Mouse (Mus musculus): ENCODE results near the gene Fanca. TPM values are rescaled to one million over a fixed set of nuclear protein-coding genes. Genes with fewer than 3 reads are reported as not detected.
"Not testable (repeated sequence)": the region's sequence is repeated elsewhere in the genome, so short reads cannot be mapped to it uniquely, and the experiment has no call there.

Fanca gene
- polyA plus RNA-seq, 1 experiment, result 14.0 TPM

- TF ChIP-seq USF1 (IDR thresholded peaks at IDR 0.05; ENCODE audit: low read depth), result no peak
- no peak for TF ChIP-seq CEBPB (IDR thresholded peaks at IDR 0.05; ENCODE audit: low read depth)
- no peak for TF ChIP-seq MYOD1 (IDR thresholded peaks at IDR 0.05; ENCODE audit: control insufficient read depth, insufficient read length, low read depth)
- no peak for TF ChIP-seq MYOG (IDR thresholded peaks at IDR 0.05; ENCODE audit: control insufficient read depth, extremely low read depth, insufficient read length)
- TF ChIP-seq MAX (IDR thresholded peaks at IDR 0.05), result no peak
- TF ChIP-seq CTCF (IDR thresholded peaks at IDR 0.05; ENCODE audit: control insufficient read depth, insufficient read depth, insufficient read length), result no peak
- Histone ChIP-seq H3K36me3 (ENCODE audit: control insufficient read depth, insufficient read depth) (peaks cover 37% of the 10 kb centered on the region), H3K79me2 (ENCODE audit: control insufficient read depth, insufficient read depth) (no peaks in the 10 kb centered on the region), H3ac (ENCODE audit: control insufficient read depth, insufficient read length, low read depth) (no peak overlapping the region), H3K79me3 (ENCODE audit: low read depth) (no peaks in the 10 kb centered on the region), H3K4me3 (ENCODE audit: insufficient read depth, poor library complexity, severe bottlenecking) (no peak overlapping the region), H3K27me3 (ENCODE audit: control insufficient read depth, insufficient read depth, insufficient read length) (no peaks in the 10 kb centered on the region)
Measured at GRCm38 (mm10) chr8:123271901-123272300, 46.5 kb downstream of the Fanca start.

GRCm38 (mm10) chr8:123271147-123271546 lies 47.2 kb downstream of the Fanca start:
- Histone ChIP-seq H3ac (ENCODE audit: control insufficient read depth, insufficient read length, low read depth) (no peak overlapping the region), H3K36me3 (ENCODE audit: control insufficient read depth, insufficient read depth) (peaks cover 45% of the 10 kb centered on the region)
- TF ChIP-seq MYOD1 (IDR thresholded peaks at IDR 0.05; ENCODE audit: control insufficient read depth, insufficient read length, low read depth), result no peak
- TF ChIP-seq MAX (IDR thresholded peaks at IDR 0.05), result no peak
- no peak for TF ChIP-seq CTCF (IDR thresholded peaks at IDR 0.05; ENCODE audit: control insufficient read depth, insufficient read depth, insufficient read length)
- TF ChIP-seq CEBPB (IDR thresholded peaks at IDR 0.05; ENCODE audit: low read depth), result no peak
- no peak for TF ChIP-seq MYOG (IDR thresholded peaks at IDR 0.05; ENCODE audit: control insufficient read depth, extremely low read depth, insufficient read length)
- TF ChIP-seq FOSL1 (IDR thresholded peaks at IDR 0.05; ENCODE audit: insufficient read depth, low read length, poor library complexity, severe bottlenecking), result no peak
- no peak for TF ChIP-seq USF1 (IDR thresholded peaks at IDR 0.05; ENCODE audit: low read depth)

GRCm38 (mm10) chr8:123267926-123268656 lies 50.3 kb downstream of the Fanca start:
- H3K36me3 ChIP-seq (ENCODE audit: control insufficient read depth, insufficient read depth), result peaks cover 56% of the 10 kb centered on the region
- no peaks in the 10 kb centered on the region for H3K27me3 ChIP-seq (ENCODE audit: control insufficient read depth, insufficient read depth, insufficient read length)
- H3K79me3 ChIP-seq (ENCODE audit: low read depth), result no peaks in the 10 kb centered on the region
- no peak overlapping the region for H3ac ChIP-seq (ENCODE audit: control insufficient read depth, insufficient read length, low read depth)
- TF ChIP-seq CTCF (IDR thresholded peaks at IDR 0.05; ENCODE audit: control insufficient read depth, insufficient read depth, insufficient read length), result no peak
- TF ChIP-seq CEBPB (IDR thresholded peaks at IDR 0.05; ENCODE audit: low read depth), result no peak
- TF ChIP-seq MYOD1 (IDR thresholded peaks at IDR 0.05; ENCODE audit: control insufficient read depth, insufficient read length, low read depth), result no peak
- no peak for TF ChIP-seq MAX (IDR thresholded peaks at IDR 0.05)
- TF ChIP-seq FOSL1 (IDR thresholded peaks at IDR 0.05; ENCODE audit: insufficient read depth, low read length, poor library complexity, severe bottlenecking), result no peak
- TF ChIP-seq USF1 (IDR thresholded peaks at IDR 0.05; ENCODE audit: low read depth), result no peak
- TF ChIP-seq MYOG (IDR thresholded peaks at IDR 0.05; ENCODE audit: control insufficient read depth, extremely low read depth, insufficient read length), result no peak
- H3K79me2 ChIP-seq (ENCODE audit: control insufficient read depth, insufficient read depth), result no peaks in the 10 kb centered on the region
- no peak overlapping the region for H3K4me3 ChIP-seq (ENCODE audit: insufficient read depth, poor library complexity, severe bottlenecking)

More at GRCm38 (mm10) chr8:123271147-123271546, 47.2 kb downstream of the Fanca start:
- H3K4me3 ChIP-seq (ENCODE audit: insufficient read depth, poor library complexity, severe bottlenecking), result no peak overlapping the region
- no peaks in the 10 kb centered on the region for H3K27me3 ChIP-seq (ENCODE audit: control insufficient read depth, insufficient read depth, insufficient read length)
- H3K79me2 ChIP-seq (ENCODE audit: control insufficient read depth, insufficient read depth), result no peaks in the 10 kb centered on the region
- H3K79me3 ChIP-seq (ENCODE audit: low read depth), result no peaks in the 10 kb centered on the region

GRCm38 (mm10) chr8:123257593-123257992 lies 60.8 kb downstream of the Fanca start:
- not testable (repeated sequence) for H3ac ChIP-seq (ENCODE audit: control insufficient read depth, insufficient read length, low read depth); H3K4me3 ChIP-seq (ENCODE audit: insufficient read depth, poor library complexity, severe bottlenecking); H3K27me3 ChIP-seq (ENCODE audit: control insufficient read depth, insufficient read depth, insufficient read length); H3K79me3 ChIP-seq (ENCODE audit: low read depth)
- Histone ChIP-seq H3K36me3 (ENCODE audit: control insufficient read depth, insufficient read depth) (peaks cover 15% of the 10 kb centered on the region), H3K79me2 (ENCODE audit: control insufficient read depth, insufficient read depth) (peaks cover 33% of the 10 kb centered on the region)

GRCm38 (mm10) chr8:123257114-123257513 lies 61.3 kb downstream of the Fanca start:
- no peaks in the 10 kb centered on the region for H3K27me3 ChIP-seq (ENCODE audit: control insufficient read depth, insufficient read depth, insufficient read length)
- peaks cover 6% of the 10 kb centered on the region for H3K79me3 ChIP-seq (ENCODE audit: low read depth)
- TF ChIP-seq CTCF (IDR thresholded peaks at IDR 0.05; ENCODE audit: control insufficient read depth, insufficient read depth, insufficient read length) (no peak), MYOD1 (IDR thresholded peaks at IDR 0.05; ENCODE audit: control insufficient read depth, insufficient read length, low read depth) (peak; percentile 51)
- H3ac ChIP-seq (ENCODE audit: control insufficient read depth, insufficient read length, low read depth), result no peak overlapping the region
- peaks cover 34% of the 10 kb centered on the region for H3K79me2 ChIP-seq (ENCODE audit: control insufficient read depth, insufficient read depth)
- peaks cover 15% of the 10 kb centered on the region for H3K36me3 ChIP-seq (ENCODE audit: control insufficient read depth, insufficient read depth)
- no peak overlapping the region for H3K4me3 ChIP-seq (ENCODE audit: insufficient read depth, poor library complexity, severe bottlenecking)

GRCm38 (mm10) chr8:123255170-123255569 lies 63.2 kb downstream of the Fanca start:
- Histone ChIP-seq H3K79me2 (ENCODE audit: control insufficient read depth, insufficient read depth) (peaks cover 34% of the 10 kb centered on the region), H3ac (ENCODE audit: control insufficient read depth, insufficient read length, low read depth) (peak overlapping the region; percentile 52), H3K79me3 (ENCODE audit: low read depth) (peaks cover 6% of the 10 kb centered on the region), H3K36me3 (ENCODE audit: control insufficient read depth, insufficient read depth) (peaks cover 15% of the 10 kb centered on the region), H3K27me3 (ENCODE audit: control insufficient read depth, insufficient read depth, insufficient read length) (no peaks in the 10 kb centered on the region), H3K4me3 (ENCODE audit: insufficient read depth, poor library complexity, severe bottlenecking) (peak overlapping the region; percentile 84)
- TF ChIP-seq USF1 (IDR thresholded peaks at IDR 0.05; ENCODE audit: low read depth) (no peak), MAX (IDR thresholded peaks at IDR 0.05) (no peak), CEBPB (IDR thresholded peaks at IDR 0.05; ENCODE audit: low read depth) (no peak), MYOD1 (IDR thresholded peaks at IDR 0.05; ENCODE audit: control insufficient read depth, insufficient read length, low read depth) (no peak), MYOG (IDR thresholded peaks at IDR 0.05; ENCODE audit: control insufficient read depth, extremely low read depth, insufficient read length) (no peak), CTCF (IDR thresholded peaks at IDR 0.05; ENCODE audit: control insufficient read depth, insufficient read depth, insufficient read length) (no peak), FOSL1 (IDR thresholded peaks at IDR 0.05; ENCODE audit: insufficient read depth, low read length, poor library complexity, severe bottlenecking) (no peak)
